Mouse (Mus musculus) G1E-ER4 (cell line): ENCODE data around the gene Myadm. TPM values are rescaled to one million over a fixed set of nuclear protein-coding genes. Genes with fewer than 3 reads are reported as not detected.

Experiments
- GATA1 ChIP-seq: IDR thresholded peaks from one replicate; pipeline ENCODE4 v1.8.0; 2012; ENCODE audit warnings: low read length, inconsistent platforms
- polyA plus RNA-seq: library from polyadenylated mRNA; stranded (reverse); fragments of >175 nt; gene quantifications from 2 replicates; pipeline ENCODE4 v1.2.3, GENCODE M21; 2012

Myadm gene
- polyA plus RNA-seq, 1 experiment = 0.01 TPM

GRCm38 (mm10) chr7:3284604-3285003 lies 4.3 kb upstream of the Myadm start:
- no peak for TF ChIP-seq GATA1

DNA sequence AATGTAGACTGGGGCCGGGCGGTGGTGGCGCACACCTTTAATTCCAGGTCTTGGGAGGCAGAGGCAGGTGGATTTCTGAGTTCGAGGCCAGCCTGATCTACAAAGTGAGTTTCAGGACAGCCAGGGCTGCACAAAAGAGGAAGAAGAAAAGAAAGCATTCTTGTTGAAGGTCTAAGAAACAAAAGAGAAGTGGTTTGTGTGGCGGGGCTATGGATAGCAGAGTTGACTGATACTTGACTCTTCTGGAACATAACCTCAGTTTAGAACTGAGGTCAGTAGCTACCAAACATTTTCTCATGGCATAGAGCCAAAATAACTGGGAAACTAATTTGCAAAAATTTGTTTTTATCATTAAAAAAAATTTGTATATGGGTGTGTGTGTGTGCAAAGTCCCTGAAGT lies 2.8 kb upstream of the Myadm start:
- TF ChIP-seq GATA1 = no peak

DNA sequence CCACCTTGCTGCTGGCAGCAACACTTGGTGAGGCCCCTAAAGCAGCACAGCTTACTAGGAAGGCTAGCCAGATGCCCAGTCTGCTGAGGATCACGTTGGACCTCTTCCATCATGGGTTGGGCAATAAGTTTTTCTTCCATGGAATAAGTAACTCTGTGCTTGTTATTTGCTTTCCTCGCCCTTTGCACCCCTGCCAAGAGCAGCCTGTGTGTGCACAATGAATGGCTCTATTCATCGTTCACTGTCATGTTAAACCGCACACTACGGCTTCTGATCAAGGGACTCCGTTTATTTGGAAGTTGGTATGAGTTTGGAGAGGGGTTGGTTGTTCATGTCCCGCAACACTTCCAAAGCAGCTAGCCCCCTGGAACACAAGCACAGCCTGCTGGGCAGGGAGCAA lies 1.7 kb upstream of the Myadm start:
- TF ChIP-seq GATA1 = no peak

GRCm38 (mm10) chr7:3290257-3291033 lies 1.6 kb downstream of the Myadm start:
- no peak for TF ChIP-seq GATA1

GRCm38 (mm10) chr7:3291197-3291596 lies 2.3 kb downstream of the Myadm start:
- no peak for TF ChIP-seq GATA1

DNA sequence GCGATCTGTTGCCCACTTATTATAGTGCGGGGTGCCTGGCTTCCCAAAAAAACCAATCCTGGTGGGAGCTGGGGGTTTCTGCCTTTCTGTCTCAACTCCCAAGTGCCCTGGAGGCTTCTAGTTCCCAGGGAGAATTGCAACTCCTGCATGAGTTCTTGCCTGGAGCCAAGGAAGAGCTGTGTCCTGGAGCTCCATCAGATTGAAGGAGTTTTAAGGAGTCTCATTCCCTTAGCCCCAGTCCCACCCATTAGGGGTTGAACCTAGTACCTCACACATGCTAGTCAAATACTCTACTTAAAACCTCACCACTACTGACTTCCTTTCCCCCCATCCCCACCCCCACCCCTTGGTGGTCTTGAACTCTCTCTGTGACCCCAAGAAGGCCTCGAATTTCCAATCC lies 2.9 kb downstream of the Myadm start:
- TF ChIP-seq GATA1 = no peak

DNA sequence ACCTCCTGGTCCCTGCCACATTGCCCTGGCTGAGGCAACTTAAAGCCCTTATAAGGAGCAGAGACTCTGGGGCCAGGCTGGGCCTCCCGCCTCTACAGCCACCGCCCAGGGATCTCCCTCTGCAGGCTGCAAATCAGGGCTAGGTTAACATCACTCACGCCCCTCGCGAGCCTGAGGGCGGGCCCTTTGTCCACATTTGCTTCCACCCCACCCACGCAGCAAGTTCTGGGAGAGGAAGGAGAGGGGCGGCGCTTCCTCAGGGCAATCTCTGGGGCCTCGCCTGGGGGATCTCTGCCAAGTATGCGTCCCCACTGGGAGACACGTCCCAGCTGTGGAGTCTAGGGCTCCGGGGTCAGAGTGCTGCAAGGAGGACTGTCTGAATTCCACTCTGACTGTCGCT lies 3.9 kb downstream of the Myadm start:
- no peak for TF ChIP-seq GATA1

DNA sequence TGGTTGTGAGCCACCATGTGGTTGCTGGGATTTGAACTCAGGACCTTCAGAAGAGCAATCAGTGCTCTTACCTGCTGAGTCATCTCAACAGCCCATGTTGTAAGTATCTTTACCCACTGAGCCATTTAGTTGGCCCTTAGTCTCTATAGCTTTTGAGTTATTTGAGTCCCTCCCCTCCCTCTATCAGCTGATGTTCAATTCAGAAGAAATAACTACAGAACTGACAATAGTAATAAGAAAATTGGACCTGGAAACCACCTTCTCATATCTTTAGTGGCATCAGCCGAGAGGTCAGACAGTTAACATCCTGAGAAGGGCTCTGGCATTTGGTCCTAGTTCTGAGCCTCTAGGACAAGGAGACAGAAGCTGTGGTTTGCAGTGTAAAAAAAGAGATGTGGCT lies 5.9 kb downstream of the Myadm start:
- no peak for TF ChIP-seq GATA1

DNA sequence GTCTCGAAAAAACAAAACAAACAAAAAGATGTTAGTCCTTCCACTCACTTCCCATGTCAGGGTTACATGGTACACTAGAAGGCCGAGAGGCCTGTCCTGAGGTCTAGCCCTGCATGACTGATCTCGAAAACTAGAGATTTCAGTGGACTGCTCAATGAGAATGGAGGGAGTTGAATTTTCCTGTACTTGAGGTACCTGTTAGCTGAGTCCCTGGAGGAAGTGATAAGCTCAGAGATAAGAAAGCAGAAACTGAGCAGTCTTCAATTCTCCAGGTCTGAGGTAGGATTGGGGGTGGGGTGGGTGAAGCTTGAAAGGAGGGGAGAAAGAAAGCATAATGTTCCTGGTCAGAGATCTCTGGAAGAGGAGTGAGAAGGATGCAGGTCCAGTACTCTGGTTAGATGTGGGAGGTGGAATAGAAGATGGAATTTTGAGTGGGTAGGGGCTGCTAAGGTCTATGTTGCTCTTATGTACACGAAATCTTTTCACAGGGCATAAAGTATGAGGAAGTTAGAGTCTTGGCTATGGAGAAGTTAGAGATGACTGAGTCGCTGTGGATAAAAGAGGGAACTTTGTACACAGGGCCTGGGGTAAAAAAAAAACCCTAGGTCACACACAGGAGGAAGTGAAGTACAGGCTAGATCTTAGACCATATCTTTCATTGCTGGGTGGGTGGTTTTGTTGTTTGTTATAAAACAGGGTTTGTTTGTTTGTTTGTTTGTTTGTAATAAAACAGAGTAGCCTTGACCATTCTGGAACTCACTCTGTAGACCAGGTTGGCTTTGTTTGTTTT lies 6.6 kb downstream of the Myadm start:
- no peak for TF ChIP-seq GATA1

- no peak for TF ChIP-seq GATA1
Measured at GRCm38 (mm10) chr7:3296711-3297110, 7.8 kb downstream of the Myadm start.

DNA sequence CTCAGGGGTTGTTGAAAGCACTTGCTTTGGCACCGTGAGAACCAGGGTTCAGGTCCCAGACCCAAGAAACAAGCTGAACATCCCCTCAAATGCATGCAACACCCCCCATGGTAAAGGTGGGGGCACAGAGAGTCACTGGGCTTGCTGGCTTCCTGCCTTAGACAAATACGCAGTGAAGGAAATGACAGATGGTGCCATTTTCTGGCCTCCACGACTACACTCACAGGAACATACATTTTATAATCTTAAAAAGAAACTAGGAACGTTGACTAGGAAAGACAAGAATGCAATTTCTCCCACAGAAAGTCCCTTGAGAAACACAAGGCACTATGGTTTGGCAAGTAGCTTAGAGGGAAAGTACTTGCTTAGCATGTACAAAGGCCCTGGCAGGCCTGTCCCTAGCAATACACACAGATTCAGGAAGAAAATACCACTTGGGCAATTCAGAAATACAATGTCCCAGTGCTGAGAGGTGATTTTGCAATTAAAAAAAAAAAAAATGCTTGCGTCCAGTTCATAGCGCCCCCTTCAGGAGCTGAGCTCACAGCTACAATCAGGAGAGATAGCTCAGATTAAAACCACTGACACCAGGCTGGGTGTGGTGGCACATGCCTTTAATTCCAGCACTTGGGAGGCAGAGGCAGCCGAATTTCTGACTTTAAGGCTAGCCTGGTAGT lies 11.2 kb downstream of the Myadm start:
- TF ChIP-seq GATA1 = no peak

DNA sequence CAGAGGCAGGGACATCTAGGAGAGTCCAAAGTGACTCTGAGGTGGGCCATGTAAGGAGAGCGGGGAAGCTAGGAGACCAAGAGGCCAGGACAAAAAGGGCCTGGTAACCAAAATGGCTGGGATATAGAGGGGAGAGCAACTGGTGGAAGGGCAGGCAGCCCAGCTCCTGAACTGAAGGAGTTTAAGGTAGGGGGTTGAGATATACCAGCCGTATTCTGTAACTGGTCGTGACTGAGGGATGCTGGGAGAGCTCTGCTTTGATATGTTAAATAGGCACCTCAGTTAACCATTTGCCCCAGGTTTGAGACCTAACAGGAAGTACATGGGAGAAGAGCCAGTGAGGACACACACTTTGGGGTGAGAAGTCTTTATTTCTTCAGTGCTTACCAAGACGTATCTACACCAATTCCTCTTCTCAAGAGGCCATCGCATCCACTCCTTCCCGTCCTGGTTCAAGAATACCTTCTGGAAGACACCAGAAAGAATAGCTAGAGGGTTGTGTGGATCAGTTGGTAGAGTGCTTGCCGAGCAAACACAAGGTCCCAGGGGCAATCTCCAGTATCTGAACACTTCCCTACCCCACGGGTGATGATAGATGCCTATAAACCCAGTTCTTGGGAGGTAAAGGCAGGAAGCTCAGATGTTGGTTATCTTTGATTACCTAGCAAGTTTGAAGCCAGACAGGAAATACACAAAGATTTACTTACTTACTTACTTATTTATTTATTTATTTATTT lies 12.2 kb downstream of the Myadm start:
- no peak for TF ChIP-seq GATA1

DNA sequence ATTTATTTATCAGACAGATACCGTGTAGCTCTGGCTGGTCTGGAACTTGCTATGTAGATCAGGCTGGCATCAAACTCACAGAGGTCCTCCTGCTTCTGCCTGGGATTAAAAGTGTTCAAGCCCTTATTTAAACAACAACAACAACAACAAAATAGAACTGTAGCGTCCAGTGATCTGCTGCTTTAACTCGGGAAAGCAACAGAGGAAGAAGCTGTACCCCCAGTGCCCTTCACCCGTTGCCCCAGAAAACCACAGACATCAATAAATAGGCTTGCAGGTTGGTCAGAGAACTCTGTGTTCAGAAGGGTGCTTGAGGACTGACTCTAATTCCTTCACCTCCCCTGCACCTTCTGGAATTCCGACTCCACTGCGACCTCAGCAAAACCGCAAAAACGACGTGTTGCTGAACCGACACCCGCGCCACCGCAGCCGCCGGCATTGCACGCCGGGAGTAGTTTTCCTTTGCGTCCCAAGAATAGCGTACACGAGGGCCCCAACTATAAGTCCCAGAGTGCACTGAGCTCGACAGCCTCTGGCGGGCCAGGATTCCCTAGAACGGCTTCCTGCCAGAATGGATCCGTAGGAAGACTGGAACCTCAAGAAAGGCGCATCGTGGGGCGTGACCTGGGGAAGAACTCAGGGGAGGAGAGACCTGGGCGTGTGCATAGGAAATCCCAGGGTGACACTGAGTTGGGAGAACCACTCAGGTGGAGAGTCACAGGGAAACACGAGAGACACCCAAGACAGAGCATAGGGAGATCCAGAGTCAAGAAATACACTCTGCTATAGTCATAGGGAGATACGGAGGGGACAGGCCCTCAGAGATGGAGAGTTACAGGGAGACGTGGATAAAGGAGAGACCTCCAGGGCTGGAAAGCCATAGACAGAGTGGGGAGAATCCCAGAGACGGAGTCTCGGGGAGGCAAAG lies 13.0 kb downstream of the Myadm start:
- TF ChIP-seq GATA1 = no peak

DNA sequence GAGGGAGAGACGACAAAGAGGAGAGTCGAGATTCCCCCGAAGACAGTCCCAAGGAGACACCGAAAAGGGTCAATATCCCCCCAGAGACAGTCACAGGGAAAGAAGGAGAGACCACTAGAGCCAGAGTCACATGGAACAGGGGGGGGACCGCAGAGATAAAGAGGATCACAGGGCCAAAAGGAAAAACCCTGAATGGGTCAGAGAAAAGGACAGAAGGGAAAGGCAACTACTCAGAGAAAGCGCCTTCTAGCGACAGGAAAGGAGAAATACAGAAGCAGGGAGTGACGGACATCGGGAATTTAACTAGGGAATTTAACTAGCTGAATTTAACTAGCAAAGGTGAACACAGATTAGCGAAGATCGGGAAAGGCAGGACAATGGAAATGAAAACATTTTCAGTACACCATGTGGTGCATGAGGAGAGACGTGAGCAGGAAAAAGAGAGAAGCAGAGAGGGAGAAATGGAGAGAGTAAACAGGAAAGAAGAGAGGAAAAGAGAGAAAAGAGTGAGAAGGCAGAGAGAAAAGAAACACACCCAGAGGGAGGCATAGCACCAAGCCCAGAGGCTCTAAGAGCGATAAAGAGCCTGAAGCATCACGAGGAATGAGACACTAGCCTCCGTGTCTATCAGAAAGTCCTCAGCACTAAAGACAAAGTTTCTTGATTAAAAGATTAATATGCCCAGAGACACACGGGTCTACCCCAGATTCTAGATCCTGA lies 13.8 kb downstream of the Myadm start:
- TF ChIP-seq GATA1 = no peak
